Mouse (Mus musculus): Measurements from ENCODE around the gene Gm44965. TPM values are rescaled to one million over a fixed set of nuclear protein-coding genes. Genes with fewer than 3 reads are reported as not detected.

The Gm44965 gene
- polyA plus RNA-seq, 1 experiment from 2014 or later = not detected

DNA sequence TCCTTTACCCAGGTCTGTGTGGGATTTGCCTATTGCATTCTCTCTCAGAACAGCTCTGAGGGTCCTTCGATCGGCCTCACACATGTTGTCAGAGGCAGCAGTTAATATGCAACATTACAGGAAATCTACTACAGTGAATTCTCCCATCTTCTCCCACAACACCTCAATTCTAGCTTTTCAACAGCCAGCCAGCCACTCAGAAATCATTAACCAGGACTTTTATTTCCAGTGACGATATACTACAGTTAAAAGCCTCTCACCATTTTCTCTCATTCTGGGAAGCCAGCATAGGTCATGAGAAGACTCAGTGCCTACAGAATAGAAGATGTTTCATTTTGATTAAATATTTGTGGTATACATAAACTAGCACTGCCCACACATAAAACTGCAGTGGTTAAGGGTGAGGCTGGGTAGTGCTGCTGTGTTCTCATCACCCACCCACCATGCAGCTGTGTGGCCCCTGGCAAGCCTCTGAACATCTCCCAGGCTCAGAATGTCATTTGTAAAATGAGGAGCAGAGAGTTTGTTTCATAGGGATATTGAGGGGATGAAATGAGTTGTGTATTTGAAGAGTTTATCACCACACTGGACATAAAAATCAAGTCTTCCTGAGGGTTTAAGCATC lies 2.4 kb upstream of the Gm44965 start:
- H3K36me3 ChIP-seq (ENCODE audit: insufficient read depth, low read length) = peaks cover 6% of the 10 kb centered on the region; the same call in 1 of the 2 replicates

GRCm38 (mm10) chr6:48591871-48592270 lies 1.9 kb upstream of the Gm44965 start:
- 78% methylated on average over 6 of the region's 6 CpGs for WGBS

More for the DNA sequence above, 2.4 kb upstream of the Gm44965 start:
- DNase-seq (ENCODE audit: low spot score) (no peak), ATAC-seq (no peak)
- Histone ChIP-seq H3K4me3 (ENCODE audit: low read depth, low read length) (no peak overlapping the region), H3K27ac (ENCODE audit: low read length) (no peak overlapping the region), H3K4me1 (ENCODE audit: insufficient read depth, low read depth, low read length) (peaks cover 14% of the 10 kb centered on the region), H3K27me3 (replicated peaks; ENCODE audit: insufficient read depth, low read length) (no peaks in the 10 kb centered on the region), H3K4me2 (replicated peaks; ENCODE audit: low read depth, low read length) (no peak overlapping the region), H3K9ac (replicated peaks; ENCODE audit: low read depth) (no peak overlapping the region), H3K9me3 (ENCODE audit: low read length) (peaks cover under 1% of the 10 kb centered on the region; the same call in 1 of the 2 replicates)
- 86% methylated on average over 3 of the region's 3 CpGs for WGBS
- TF ChIP-seq EP300 (IDR thresholded peaks at IDR 0.05) (no peak), CTCF (IDR thresholded peaks at IDR 0.05) (no peak)

DNA sequence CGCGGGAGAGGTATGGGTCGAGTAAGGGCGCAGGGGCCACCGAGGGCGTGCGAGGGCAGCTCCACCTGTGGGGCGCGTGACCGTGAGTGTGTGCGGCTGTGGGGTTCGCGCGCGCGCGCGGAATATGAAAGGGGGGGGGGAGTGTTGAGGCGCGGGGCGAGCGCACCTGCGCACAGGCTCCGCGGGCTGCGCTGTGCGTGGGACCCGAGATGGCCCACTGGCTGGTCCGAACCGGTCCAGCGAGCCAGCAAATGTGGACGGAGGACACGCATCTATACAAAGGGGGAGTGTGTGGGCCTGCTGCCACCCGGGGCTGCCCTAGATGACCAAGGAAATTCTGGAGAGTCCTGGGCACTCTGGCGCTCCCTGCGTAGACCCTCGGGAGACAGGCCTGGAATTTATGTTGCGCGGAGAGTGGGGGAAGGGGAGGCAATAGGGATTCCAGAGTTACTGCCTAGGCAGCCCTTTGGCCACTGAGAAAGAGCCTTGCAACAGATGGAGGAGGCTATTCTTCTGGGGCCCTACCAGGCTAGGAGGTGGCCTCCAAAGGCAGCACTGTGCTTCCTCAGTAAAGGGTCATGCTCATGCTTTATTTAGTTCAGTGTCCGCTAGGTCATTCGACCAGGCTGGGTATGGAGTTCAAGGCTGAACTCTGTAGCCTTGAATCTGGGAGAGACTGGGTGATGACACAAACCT lies 450 bp downstream of the Gm44965 start:
- Histone ChIP-seq H3K36me3 (ENCODE audit: insufficient read depth, low read length) (peaks cover 22% of the 10 kb centered on the region; the same call in 1 of the 2 replicates), H3K4me1 (ENCODE audit: insufficient read depth, low read depth, low read length) (peaks cover 14% of the 10 kb centered on the region), H3K27ac (ENCODE audit: low read length) (peak overlapping the region; percentile 85), H3K4me3 (ENCODE audit: low read depth, low read length) (peak overlapping the region; percentile 77), H3K4me2 (replicated peaks; ENCODE audit: low read depth, low read length) (peak overlapping the region; percentile 92), H3K9ac (replicated peaks; ENCODE audit: low read depth) (peak overlapping the region; percentile 66), H3K27me3 (replicated peaks; ENCODE audit: insufficient read depth, low read length) (no peaks in the 10 kb centered on the region), H3K9me3 (ENCODE audit: low read length) (peaks cover 10% of the 10 kb centered on the region)
- peak; percentile 44 for DNase-seq (ENCODE audit: low spot score)
- ATAC-seq = peak; percentile 66
- under 1% methylated on average over 35 of the region's 41 CpGs for WGBS
- TF ChIP-seq EP300 (IDR thresholded peaks at IDR 0.05) (no peak), CTCF (IDR thresholded peaks at IDR 0.05) (peak; percentile 3; the same call in 1 of the 2 replicates)

More at GRCm38 (mm10) chr6:48591871-48592270, 1.9 kb upstream of the Gm44965 start:
- Histone ChIP-seq H3K27me3 (replicated peaks; ENCODE audit: insufficient read depth, low read length) (no peaks in the 10 kb centered on the region), H3K4me2 (replicated peaks; ENCODE audit: low read depth, low read length) (no peak overlapping the region), H3K9ac (replicated peaks; ENCODE audit: low read depth) (no peak overlapping the region), H3K4me3 (ENCODE audit: low read depth, low read length) (no peak overlapping the region), H3K9me3 (ENCODE audit: low read length) (peaks cover 6% of the 10 kb centered on the region), H3K4me1 (ENCODE audit: insufficient read depth, low read depth, low read length) (peaks cover 14% of the 10 kb centered on the region), H3K27ac (ENCODE audit: low read length) (no peak overlapping the region), H3K36me3 (ENCODE audit: insufficient read depth, low read length) (peaks cover 11% of the 10 kb centered on the region; the same call in 1 of the 2 replicates)
- no peak for DNase-seq (ENCODE audit: low spot score)
- TF ChIP-seq EP300 (IDR thresholded peaks at IDR 0.05) (no peak), CTCF (IDR thresholded peaks at IDR 0.05) (no peak)
- ATAC-seq = no peak

DNA sequence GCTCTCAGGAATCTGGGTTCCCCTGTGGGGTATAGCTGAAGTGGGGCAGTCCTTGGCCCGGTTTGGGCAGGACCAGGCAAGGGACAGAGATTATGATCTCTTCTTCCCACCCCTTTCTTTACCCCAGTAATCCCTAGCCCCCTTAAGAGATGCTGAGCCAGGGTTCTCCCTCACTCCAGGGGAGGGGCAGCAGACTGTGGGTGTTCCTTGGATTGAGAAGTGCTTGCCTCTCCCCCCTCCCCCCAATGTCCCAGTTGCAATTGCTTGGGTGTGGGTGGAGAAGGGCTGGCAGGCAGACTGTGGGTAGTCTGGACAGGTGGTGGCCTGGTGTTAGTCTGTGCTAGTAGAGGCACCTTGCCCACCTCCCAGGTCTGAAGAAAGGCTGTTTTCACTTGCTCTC lies 1.5 kb downstream of the Gm44965 start:
- peak overlapping the region; percentile 92; the same call in 1 of the 2 replicates for H3K4me2 ChIP-seq (replicated peaks; ENCODE audit: low read depth, low read length)
- H3K9ac ChIP-seq (replicated peaks; ENCODE audit: low read depth) = no peak overlapping the region
- H3K36me3 ChIP-seq (ENCODE audit: insufficient read depth, low read length) = peaks cover 22% of the 10 kb centered on the region; the same call in 1 of the 2 replicates
- peaks cover 10% of the 10 kb centered on the region for H3K9me3 ChIP-seq (ENCODE audit: low read length)
- peaks cover 14% of the 10 kb centered on the region for H3K4me1 ChIP-seq (ENCODE audit: insufficient read depth, low read depth, low read length)
- ATAC-seq (no peak), DNase-seq (ENCODE audit: low spot score) (no peak)
- no peak overlapping the region for H3K27ac ChIP-seq (ENCODE audit: low read length)
- H3K4me3 ChIP-seq (ENCODE audit: low read depth, low read length) = no peak overlapping the region
- no peaks in the 10 kb centered on the region for H3K27me3 ChIP-seq (replicated peaks; ENCODE audit: insufficient read depth, low read length)
- 44% methylated on average over 1 of the region's 1 CpGs for WGBS
- TF ChIP-seq CTCF (IDR thresholded peaks at IDR 0.05) (no peak), EP300 (IDR thresholded peaks at IDR 0.05) (no peak)

DNA sequence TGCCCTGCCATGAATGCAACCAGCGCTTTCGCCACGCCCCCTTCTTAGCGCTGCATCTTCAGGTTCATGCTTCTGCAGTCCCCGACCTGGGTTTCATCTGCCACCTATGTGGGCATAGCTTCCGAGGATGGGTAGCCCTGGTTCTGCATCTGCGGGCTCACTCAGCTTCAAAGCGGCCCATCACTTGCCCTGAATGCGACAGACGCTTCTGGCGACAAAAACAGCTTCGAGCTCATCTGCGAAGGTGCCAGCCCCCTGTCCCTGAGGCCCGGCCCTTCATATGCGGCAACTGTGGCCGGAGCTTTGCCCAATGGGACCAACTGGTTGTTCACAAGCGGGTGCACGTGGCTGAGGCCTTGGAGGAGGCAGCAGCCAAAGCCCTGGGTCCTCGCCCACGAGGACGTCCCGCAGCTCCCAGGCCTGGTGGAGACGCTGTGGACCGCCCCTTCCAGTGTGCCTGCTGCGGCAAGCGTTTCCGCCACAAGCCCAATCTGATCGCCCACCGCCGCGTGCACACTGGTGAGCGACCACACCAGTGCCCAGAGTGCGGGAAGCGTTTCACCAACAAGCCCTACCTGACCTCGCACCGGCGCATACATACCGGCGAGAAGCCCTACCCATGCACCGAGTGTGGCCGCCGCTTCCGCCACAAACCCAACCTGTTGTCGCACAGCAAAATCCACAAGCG lies 2.9 kb downstream of the Gm44965 start:
- H3K36me3 ChIP-seq (ENCODE audit: insufficient read depth, low read length) = peaks cover 22% of the 10 kb centered on the region; the same call in 1 of the 2 replicates
- H3K4me1 ChIP-seq (ENCODE audit: insufficient read depth, low read depth, low read length) = peaks cover 14% of the 10 kb centered on the region
- ATAC-seq (no peak), DNase-seq (ENCODE audit: low spot score) (no peak)
- H3K4me3 ChIP-seq (ENCODE audit: low read depth, low read length) = no peak overlapping the region
- no peak for TF ChIP-seq EP300 (IDR thresholded peaks at IDR 0.05)
- no peak for TF ChIP-seq CTCF (IDR thresholded peaks at IDR 0.05)
- WGBS = 97% methylated on average over 45 of the region's 45 CpGs
- no peaks in the 10 kb centered on the region for H3K27me3 ChIP-seq (replicated peaks; ENCODE audit: insufficient read depth, low read length)
- H3K4me2 ChIP-seq (replicated peaks; ENCODE audit: low read depth, low read length) = no peak overlapping the region
- H3K9me3 ChIP-seq (ENCODE audit: low read length) = peaks cover 10% of the 10 kb centered on the region
- H3K27ac ChIP-seq (ENCODE audit: low read length) = no peak overlapping the region
- H3K9ac ChIP-seq (replicated peaks; ENCODE audit: low read depth) = no peak overlapping the region

GRCm38 (mm10) chr6:48597233-48597625 lies 3.5 kb downstream of the Gm44965 start:
- Histone ChIP-seq H3K9ac (replicated peaks; ENCODE audit: low read depth) (no peak overlapping the region), H3K36me3 (ENCODE audit: insufficient read depth, low read length) (peaks cover 22% of the 10 kb centered on the region; the same call in 1 of the 2 replicates), H3K4me2 (replicated peaks; ENCODE audit: low read depth, low read length) (no peak overlapping the region), H3K27ac (ENCODE audit: low read length) (no peak overlapping the region), H3K9me3 (ENCODE audit: low read length) (peaks cover 10% of the 10 kb centered on the region), H3K4me3 (ENCODE audit: low read depth, low read length) (no peak overlapping the region), H3K4me1 (ENCODE audit: insufficient read depth, low read depth, low read length) (peaks cover 14% of the 10 kb centered on the region), H3K27me3 (replicated peaks; ENCODE audit: insufficient read depth, low read length) (no peaks in the 10 kb centered on the region)
- no peak for ATAC-seq
- TF ChIP-seq EP300 (IDR thresholded peaks at IDR 0.05) (no peak), CTCF (IDR thresholded peaks at IDR 0.05) (no peak)
- WGBS = 95% methylated on average over 27 of the region's 27 CpGs
- no peak for DNase-seq (ENCODE audit: low spot score)

Measured in lung, postnatal 0 days (tissue).